Mouse (Mus musculus): ENCODE results near the gene Tcea3.

The Tcea3 gene

DNA sequence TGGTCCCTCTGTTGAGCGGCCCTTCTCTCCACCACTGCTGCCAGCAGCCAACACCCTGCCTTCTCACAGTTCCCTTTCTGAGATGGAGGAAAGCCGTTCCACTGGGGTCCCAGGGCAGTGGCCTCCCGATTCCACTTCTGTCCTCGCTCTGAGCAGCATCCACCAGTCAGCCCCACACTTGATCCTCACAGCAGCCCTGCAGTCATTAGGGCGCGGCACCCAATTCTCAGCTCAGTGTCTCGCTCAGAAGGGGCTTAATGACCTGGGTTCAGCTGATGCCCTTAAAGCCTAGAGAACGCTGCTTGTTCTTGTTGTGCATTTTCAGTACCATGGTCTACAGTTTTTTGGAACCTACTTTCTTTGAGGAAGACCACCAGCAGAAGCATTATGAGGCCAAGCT lies 33.6 kb downstream of the Tcea3 start:
- DNase-seq (ENCODE audit: low spot score in 2 of 2) = no peak

DNA sequence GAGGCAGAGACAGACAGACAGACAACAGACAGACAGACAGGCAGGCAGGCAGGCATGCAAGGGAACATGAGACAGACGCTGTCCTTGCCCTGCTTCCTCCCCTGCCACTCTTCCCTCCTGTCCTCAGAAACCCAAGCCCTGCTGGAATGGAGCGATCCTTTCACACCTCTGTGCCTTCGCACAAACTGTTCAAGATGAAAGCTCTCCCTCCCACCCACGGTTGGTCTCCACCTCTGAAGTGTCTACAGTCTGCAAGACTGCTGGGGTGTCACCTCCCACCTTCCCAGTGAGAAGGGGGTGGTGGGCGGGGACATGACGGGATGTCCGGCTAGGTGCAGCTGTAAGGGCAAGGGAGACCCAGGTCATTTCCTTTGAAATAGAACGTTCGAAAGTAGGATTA lies 34.1 kb downstream of the Tcea3 start:
- DNase-seq (ENCODE audit: low spot score in 2 of 2) = no peak

DNA sequence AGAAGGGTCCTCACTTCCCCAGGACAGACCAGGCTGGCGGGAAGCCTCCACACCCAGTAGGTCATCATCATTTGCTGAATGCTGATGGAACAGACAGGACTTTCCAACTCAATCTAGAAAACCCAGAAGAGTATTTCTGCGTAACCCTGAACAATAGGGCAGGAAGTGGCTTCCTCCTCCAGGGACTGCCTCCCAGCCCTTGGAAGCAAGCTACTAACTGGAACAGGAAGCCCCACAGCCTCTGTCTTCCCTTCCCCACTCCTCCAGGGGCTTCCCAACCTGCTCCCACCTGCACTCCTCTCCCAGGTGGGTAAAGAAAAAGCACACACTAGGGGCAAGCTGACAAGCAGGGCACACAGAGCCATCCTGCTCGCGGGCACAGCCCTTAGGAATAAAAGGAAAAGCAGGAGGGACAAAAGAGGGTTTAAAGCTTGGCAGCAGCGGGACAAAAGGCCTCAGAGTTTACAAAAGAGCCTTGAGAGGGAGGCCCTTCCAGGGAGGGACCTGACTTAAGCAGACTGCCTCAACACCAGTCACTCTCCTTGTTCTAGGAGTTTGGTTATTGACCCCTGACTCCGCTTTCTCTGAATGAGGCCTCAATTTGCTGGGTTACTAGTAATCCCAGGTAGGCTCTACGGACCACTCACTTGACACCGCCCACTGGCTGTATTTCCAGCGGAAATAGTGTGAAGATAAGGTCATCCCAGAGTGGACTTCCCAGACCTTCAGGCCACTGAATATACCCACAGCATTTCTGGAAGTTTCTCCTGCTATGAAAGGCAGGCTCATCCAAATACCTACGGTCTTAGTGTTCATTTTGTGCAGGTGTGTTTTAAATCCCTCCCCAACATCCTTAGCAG lies 35.3 kb downstream of the Tcea3 start:
- no peak for DNase-seq (ENCODE audit: low spot score in 2 of 2)

DNA sequence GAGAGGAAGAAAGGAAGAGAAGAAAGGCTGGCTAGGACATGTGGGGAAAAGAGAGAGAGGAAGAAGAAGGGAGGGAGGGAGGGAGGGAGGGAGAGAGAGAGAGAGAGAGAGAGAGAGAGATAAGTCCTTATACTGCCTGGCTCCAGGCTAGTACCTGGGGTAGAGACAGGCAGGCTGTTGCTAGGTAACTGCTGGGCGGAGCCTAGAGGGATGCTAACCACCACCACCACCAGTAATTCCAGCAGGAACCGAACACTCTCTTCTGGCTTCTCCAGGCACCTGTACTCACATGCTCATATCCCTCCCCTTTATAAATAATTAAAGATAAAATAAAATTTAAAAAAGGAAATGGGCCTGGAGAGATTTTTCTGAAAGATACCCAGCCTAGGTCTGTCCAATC lies 36.3 kb downstream of the Tcea3 start:
- DNase-seq (ENCODE audit: low spot score in 2 of 2) = no peak

DNA sequence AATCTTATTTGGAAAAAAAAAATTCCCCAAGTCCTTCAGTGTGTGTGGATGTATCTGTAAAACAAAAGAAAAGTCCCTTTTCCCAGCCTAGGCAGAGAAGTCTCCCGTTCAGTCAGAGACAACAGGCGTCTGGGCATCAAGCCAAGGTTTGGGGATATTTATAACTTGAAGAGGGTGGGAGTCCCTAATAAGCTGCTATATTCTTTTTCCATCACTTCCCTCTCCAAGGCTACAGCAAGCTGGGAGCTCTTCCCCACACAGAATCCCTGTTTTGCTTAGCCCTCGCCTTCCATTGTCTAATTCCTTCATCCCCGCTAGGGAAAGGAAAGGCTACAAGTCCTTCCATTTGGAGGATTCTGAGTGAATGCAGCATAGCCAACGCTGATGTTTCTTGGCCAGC lies 36.9 kb downstream of the Tcea3 start, which contains the start of gene Zfp46:
TSS of gene Zfp46 (plus strand) at position 229 of the 400 bp plus-strand sequence.
- peak in 1 of 2 experiments; percentile 59 for DNase-seq (ENCODE audit: low spot score in 2 of 2)

DNA sequence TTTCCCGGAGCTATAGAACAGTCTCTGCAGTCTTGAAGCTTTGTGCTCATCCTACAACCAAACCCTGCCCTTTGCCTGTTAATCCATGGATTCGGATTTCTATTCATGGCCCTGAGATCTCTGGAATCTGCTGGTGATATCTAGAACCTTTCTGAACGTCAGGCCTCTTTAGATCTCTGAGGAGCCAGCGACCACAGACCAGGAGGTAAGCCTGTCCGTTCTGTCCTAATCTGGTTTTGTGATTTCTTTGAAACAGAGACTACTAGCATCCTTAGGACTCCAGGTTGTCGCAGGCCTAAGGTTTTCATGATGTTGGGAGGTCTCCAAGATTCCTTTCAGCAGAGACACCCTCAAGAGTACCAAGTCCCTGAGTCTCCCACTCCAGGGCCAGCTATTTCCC lies 37.4 kb downstream of the Tcea3 start:
- no peak for DNase-seq (ENCODE audit: low spot score in 2 of 2)

DNA sequence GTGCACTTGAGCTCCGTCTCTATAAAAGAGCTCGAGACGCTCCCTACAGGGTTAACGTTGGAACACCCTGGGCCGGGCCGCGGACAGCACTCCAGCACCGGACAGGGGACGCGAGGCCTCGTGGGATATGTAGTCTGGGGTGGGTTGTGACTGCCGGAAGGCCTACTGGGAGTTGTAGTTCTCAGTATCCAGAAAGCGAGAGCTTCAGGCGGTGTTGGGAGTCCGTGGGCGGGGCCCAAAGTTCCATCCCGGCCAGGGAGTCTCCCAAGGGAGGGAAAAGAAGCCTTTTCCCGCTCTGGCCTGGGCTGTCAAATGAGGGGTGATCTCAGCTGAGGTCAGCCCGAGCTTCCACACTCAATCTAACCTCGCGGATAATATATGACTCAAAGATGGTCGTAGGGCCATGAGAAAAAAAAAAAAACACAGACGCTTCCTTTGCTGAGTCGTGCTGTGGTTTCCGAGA lies 37.9 kb downstream of the Tcea3 start:
- DNase-seq (ENCODE audit: low spot score in 2 of 2) = peak; percentile 88 to 96

DNA sequence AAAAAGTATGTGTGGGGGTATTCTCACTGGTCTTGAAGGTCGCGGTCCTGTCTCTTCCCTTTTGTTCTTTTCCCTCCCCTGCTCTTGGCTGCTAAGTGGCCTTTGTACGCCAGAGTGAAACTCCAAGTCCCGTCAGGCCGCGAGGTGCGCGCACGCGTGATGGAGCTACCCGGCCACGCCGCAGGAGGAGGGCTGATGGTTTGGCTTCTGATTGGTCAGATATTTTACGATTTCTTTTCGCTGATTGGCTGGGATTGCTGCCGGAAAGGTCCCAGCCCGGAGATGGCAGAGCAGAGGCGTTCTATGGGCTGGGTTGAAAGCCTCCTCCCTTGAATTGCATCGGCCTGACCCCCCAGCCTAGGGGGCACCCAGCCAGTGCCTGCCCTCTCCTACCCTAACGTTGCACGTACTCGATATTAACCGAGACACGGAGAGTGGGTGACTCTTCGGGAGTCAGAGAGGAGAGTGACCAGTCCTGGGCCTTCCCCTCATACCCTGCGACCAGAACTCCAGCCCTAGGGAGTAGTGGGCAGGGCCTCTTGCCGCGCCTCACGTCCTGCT lies 38.4 kb downstream of the Tcea3 start:
- DNase-seq (ENCODE audit: low spot score in 2 of 2) = peak; percentile 92 to 96

DNA sequence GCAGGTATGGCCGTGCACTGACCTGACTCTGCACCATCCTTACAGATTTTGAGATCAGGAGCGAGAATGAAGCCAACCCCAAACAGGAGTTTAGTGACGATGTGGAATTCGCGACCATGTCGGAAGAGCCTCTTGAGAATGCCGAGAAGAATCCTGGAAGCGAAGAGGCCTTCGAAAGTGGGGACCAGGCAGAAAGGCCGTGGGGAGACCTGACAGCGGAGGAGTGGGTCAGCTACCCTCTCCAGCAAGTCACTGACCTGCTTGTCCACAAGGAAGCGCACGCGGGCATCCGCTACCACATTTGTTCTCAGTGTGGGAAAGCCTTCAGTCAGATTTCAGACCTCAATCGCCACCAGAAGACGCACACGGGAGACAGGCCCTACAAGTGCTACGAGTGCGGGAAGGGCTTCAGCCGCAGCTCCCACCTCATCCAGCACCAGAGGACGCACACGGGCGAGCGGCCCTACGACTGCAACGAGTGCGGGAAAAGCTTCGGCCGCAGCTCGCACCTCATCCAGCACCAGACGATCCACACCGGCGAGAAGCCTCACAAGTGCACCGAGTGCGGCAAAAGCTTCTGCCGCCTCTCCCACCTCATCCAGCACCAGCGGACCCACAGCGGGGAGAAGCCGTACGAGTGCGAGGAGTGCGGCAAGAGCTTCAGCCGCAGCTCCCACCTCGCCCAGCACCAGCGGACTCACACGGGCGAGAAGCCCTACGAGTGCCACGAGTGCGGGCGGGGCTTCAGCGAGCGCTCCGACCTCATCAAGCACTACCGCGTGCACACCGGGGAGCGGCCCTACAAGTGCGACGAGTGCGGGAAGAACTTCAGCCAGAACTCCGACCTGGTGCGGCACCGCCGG lies 42.6 kb downstream of the Tcea3 start:
- DNase-seq (ENCODE audit: low spot score in 2 of 2) = no peak

DNA sequence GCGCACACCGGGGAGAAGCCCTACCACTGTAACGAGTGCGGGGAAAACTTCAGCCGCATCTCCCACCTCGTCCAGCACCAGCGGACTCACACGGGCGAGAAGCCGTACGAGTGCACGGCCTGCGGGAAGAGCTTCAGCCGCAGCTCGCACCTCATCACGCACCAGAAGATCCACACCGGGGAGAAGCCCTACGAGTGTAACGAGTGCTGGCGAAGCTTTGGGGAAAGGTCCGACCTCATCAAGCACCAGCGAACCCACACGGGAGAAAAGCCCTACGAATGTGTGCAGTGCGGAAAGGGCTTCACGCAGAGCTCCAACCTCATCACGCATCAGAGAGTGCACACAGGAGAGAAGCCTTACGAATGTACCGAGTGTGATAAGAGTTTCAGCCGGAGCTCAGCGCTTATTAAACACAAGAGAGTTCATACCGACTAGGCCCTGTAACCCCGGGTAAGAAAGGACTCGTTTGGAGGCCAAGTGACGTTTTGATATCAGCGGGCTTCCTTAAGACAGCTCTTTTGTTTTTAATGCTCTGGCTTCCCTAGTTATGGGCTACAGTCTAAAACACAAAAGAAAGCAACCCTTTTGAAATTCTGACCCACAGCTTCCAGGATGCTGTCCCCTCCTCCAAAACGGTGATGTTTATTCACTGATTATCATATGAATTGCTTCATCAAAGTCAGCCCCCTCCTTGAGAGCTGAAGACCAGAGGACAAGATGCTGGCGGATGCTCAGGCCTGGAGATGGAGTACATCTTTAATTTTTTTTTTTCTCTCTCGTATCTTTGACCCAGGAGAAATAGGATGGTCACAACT lies 43.5 kb downstream of the Tcea3 start:
- DNase-seq (ENCODE audit: low spot score in 2 of 2) = no peak

DNA sequence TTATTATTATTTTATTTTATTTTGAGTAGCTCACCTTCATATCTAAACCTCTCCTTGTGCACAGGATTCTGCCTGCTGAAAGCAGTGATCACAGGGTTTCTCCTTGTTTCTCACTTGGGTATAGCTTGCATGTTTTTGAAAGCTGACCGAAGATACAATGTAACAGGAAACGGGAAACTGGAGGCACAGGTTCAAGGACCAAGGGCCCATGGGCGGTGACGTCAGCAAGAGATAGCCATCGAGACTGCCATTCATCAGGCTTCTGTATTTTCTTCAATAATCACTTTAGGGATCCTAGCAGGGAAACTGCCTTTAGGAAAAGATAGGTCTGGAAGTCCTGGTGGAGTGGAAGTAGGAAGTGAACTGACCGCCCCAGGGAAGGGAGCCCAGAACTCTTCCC lies 44.2 kb downstream of the Tcea3 start:
- no peak for DNase-seq (ENCODE audit: low spot score in 2 of 2)

DNA sequence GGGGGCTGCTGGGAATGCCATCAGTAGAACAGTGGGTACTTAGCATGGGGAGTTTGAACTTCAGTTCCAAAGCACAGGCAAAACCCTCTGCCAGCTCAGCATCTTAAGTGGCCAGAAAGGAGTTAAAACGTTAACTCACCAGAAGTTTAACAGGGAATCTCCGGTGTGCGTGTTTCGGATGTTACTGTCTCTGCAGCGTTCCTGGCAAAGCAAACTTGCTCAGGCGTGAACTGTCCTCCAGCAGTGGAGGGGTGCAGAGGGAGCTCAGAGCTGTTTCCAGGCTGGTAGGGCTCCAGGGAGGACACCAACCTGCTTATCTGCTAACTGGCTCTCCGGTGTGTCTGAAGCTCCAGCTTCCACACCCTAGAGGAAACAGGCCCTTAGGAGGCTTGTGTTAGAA lies 48.4 kb downstream of the Tcea3 start:
- DNase-seq (ENCODE audit: low spot score in 2 of 2) = no peak

DNA sequence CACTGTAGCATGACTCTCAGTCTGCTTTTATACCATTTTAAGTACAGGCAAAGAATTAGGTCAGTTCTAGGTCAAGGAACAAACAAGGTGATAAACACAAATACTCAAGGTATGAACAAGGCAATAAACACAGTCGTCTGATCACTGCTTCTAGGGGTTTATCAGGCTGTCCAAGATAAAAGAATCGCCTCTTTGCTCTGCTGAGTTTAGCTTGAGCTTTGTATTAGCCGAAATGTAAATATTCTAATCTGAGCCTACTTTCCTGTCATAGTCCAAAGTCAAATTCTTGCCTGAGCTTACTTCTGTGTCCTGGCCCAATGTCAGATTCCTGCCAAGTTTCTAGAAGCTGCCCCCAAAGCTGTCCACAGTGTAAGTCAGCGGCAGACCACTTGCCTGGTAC lies 54.9 kb downstream of the Tcea3 start:
- no peak for DNase-seq (ENCODE audit: low spot score in 2 of 2)

DNA sequence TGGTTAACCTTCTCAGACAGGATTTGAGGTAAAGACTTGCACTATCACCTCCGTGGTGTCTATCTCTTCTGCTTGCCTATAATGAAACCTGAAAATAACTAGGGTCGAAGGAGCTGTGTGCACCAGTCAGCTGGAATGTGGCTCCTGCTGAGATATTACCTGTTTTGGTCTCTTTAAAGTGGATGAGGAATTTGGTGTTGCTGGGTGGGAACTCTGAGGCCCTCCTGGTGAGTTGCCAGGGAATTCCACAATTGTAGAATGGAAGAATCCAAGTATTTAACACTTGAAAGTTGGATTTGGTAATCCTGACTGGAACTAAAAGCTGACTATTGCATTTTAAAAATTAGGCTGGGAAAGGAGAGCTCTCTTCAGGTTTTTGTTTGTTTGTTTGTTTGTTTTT lies 56.7 kb downstream of the Tcea3 start:
- no peak for DNase-seq (ENCODE audit: low spot score in 2 of 2)

DNA sequence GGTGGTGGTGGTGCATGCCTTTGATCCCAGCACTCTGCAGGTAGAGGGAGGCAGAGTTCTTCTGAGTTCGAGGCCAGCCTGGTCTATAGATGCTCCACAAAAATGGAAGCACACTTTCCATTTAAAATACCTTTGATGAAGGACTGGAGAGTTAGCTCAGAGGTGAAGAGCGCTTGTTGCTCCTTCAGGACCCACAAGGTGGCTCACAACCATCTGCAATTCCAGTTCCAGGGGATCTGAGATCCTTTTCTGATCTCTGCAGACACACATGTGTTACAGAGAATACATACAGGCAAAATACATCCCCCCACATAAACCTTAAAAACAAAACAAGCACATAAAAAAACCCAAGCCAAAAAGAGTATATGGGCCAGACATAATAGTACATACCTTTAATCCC lies 60.8 kb downstream of the Tcea3 start:
- no peak for DNase-seq (ENCODE audit: low spot score in 2 of 2)

DNA sequence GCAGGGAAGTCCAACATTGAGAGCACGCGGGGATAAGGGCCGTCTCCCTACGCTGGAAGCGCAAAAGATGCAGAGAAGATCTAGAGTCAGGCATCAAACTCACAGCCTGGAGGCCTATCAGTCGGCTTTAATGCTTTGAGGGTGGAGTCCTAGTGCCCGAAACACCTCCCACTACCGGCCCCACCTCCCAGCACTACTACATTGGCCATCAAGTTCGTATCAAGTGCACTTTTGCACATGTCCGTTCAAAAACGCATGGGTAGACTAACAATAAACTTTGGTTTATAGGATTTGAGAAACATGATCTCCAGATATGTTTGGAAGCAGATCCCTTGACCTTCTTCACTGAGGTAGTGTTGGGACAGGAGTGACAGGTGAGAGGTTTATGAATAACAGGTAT lies 62.3 kb downstream of the Tcea3 start:
- peak; percentile 44 to 59 for DNase-seq (ENCODE audit: low spot score in 2 of 2)

DNA sequence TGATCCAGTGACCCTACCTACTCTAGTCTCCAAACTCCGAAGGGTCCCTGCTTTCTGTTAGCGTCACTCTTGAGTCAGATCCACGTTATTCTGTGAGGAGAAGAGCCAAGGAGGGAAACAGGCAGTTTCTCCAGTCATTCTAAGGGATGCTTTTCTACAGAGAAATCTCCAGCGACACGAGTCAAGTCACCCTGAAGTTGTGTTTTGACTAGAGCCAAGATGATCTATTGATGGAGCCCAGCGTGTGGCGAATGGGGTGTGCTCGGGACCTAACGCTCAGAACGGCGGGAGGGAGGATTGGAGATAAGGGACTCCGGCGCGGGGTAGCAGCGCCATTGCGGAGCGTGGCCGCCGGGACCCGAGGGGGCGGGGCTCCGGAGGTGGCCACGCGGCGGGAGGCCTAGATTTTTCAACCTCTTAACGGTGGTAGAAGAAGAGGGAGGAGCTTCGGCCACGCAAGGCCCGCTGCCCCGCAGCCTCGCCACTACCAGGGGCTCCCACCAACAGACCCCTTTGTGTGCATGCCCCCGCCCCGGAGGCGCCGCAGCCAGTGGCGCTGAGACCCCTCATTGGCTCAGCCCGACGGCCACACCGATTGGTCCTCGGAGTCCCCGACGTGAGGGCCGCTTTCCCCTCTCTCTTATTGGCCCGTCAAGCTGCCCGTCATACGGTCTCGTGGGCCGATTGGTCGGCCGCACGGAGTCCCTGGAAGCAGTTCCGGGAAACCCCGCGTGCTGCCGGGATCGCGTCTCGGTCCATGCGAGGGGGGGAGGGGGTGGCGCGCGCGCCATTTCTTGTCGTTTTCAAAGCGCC lies 62.9 kb downstream of the Tcea3 start, which contains the start of gene Hnrnpr:
TSS of gene Hnrnpr (plus strand) at position 714 of the 813 bp plus-strand sequence.
- peak; percentile 99 for DNase-seq (ENCODE audit: low spot score in 2 of 2)

DNA sequence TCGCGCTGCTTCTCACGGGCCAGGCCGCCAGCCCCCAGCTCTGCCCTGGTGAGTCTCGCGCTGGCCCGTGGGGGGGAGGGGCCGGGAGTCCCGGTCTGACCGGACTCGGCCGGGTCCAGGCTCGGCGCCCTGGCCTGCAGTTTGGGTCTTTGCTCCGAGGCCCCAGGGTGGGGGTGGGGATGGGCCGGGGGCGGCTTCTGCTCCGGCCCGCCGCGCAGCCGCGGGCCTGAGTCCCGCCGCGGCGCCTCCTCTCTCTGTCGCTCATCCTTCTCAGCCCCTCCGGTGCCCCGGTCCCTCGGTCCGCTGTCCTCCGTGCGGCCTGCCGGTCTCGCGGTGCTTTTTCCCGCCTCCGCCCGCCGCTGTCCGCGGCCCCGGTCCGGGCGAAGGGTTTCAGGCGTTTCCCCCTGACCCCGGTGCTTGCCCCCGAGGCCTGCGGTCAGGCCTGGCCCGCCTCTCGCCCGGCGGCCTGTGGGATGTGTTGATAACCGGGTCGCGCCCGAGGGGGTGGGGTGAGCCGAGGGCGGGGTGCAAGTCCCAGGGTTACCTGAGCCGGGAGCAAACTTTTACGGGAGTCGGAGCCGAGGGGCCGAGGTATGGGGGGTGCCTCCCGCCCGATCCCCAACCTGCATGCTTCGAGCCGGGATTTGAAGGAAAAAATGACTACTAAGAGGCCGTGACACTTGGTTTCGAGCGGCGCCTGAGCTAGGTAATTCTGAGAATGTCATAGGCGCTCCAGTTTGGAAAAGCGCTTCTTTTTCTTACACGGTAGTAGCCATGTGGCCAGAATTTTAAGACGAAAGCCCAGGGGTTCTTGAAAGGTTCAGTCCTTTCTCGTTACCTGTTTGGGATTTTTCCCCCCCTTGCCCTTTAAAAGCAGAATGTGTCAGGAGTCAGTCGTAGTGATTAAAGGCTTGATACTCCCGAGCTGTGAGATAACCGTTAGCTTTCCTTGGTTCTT lies 63.8 kb downstream of the Tcea3 start:
- DNase-seq (ENCODE audit: low spot score in 2 of 2) = peak; percentile 65 to 69

DNA sequence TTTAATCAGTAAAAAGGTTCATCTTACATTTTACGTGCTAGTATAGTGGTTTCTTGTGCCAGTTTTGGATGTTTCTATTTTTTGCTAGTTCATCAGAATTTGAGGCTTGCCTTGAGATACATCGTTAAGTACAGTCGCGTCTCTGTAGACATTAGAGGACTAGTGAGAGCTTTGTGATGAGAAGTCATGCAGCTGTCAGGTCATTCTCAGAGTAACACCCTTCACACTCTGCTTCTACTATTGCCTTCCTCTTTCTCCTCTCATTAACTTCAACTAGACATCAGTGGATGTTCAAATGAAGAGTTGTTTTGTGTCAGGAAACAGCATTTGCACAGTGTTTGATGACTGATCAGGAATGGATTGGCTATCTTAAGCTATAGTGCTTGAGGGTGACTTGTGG lies 65.1 kb downstream of the Tcea3 start:
- no peak for DNase-seq (ENCODE audit: low spot score in 2 of 2)

Data from urinary bladder, postnatal 36 days (tissue).